Mouse (Mus musculus) lung, postnatal 4 days (tissue): Measurements from ENCODE around the gene Clic5.

ENCODE experiments used
- DNase-seq, 2 experiments: peaks; one replicate each; pipeline ENCODE4 v3.0.0; 2021

The Clic5 gene

GRCm38 (mm10) chr17:44274804-44275203, 86.4 kb downstream of the Clic5 start:
- no peak for DNase-seq

DNA sequence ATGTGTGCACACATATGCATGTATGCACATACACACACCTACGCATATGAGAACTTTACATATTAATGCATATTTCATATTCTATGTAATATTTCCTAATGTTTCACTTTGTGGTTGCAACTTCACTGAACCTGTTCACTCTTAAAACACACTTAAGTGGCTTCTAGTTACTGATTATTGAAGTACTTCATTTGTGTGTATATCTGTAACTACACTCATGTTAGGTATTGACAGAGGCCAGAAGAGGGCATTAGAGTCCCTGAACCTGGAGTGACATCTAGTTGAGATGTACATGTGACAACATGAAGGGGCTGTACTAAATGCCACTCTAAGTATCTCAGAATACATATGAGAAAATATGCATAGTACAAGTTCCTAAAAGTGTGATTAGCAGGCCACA, 99.9 kb downstream of the Clic5 start:
- DNase-seq = no peak

GRCm38 (mm10) chr17:44297221-44297620, 108.8 kb downstream of the Clic5 start:
- DNase-seq = no peak

- no peak for DNase-seq
Measured at GRCm38 (mm10) chr17:44300236-44300635, 111.9 kb downstream of the Clic5 start.

DNA sequence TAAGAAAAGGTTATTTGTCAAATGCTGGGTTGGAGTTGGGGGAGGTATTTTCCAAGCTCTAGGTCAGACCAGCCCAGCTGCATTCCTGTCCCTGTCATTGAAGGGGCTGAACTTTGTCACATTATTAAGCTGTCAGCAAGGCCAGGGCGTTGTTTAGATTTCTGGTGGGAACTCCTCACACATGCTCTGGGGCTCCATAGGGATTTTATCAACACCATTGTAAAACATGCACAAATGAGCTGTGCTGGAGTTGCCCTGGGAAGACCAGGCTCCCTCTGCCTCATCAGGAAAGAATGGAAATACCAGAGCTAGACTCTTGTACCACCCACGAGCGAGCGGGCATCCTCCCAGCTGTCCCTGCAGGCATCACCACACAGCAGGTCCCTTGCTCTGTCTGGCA, 112.3 kb downstream of the Clic5 start:
- DNase-seq = peak; percentile 35 to 66

DNA sequence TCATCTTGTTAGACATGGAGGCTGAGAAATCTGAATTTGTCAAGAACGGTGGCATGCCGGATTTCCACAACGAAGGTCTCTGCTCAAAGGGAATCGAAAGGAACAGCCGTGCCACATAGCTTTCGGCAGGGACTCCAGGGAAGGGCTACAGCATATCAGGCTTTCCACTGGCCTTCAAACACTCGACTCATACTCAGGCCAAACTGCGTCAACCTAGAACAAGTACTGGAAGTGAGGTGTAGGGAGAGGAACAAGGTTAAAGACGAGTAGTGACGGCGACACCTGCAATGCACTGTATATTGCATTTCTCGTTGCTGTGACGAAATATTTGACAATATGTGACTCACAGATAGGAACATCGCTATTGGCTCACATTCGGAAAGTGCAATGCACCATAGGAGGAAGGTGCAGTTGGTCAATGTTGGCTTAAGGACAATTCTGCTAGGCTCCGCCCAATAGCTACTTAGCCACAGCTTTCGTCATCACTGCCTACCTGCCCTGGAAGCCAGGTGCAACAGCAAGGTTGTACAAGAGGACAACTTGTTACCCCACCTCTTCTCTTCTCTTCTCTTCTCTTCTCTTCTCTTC, 112.9 kb downstream of the Clic5 start:
- no peak for DNase-seq

DNA sequence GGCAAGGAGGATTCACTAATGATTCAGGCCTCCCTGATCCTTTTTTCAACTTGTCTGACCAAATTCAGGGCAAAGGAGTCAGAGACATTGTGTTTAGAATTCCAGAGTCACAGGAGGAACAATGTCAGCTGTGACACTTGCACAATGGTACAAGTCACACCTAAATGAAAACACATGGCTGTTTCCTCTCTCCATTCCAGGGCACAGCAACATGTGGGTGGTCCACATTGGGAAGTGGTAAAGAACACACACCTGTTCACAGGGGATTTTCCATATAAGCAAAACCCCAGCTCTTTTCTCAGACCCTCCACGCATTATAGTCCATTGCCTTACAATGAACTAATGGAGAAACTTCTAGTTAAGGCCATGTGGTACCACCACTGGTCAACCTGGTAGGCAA, 115.7 kb downstream of the Clic5 start:
- no peak for DNase-seq

- no peak for DNase-seq
Measured at GRCm38 (mm10) chr17:44309914-44310622, 121.7 kb downstream of the Clic5 start.

DNA sequence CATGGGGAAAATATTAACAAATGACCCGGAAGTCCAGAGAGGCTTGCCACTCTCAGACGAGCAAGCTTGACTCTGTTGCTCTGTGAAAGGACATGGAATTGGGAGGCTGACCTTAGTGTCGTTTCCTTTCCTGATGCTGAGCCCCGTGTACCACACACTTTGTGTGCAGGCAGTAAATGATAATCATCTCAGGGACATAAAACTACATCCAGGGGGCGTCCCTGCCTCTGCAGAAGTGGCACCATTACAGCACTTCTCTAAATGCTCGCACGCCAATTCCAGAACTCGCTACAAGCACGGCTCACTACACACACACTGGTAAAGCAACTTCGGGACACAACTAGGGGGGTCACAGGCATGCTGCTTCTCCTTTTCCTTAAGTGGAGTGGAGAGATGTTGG, 136.9 kb downstream of the Clic5 start:
- no peak for DNase-seq

- DNase-seq = no peak
Measured at GRCm38 (mm10) chr17:44327279-44328146, 139.1 kb downstream of the Clic5 start.

DNA sequence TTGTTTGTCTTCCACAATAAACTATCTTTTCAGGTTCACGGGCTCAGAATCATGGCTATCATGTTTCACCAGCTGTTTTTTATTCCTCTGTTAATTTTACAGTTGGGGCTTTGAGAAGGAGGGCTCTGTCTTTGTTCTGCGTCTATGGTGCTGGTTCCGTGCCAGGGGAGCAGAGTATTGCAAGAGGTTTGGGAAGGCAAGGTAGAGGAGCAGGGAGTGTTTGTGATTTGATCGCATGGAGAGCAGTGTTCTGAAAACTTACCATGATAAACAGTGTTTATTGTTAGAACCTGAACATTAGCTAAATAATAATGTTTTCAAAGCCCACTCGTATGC, 139.7 kb downstream of the Clic5 start:
- no peak for DNase-seq
